In genomic region chr19:11614805-11615204, GRCm38 (mm10) we compare ENCODE assay signal across 25 mouse cellular contexts. TPM values are rescaled to one million over a fixed set of nuclear protein-coding genes. Genes with fewer than 3 reads are reported as not detected.
DNase-seq lines count a peak whose midpoint lies in the region; TF ChIP-seq lines count a peak whose summit lies in the region.
"Had no signal": no experiment of that assay in that cellular context is flagged by ENCODE, and none has a peak within 500 bp of the region (broad histone marks: within the 10 kb centered on the region; RNA-seq: fewer than 3 reads in every experiment).

No protein-coding gene starts in this region.

- peak overlapping the region in 1 of 2 experiments; percentile 45; a peak in 1 of 4 replicates for H3K4me3 ChIP-seq in MEL (ENCODE audit: control insufficient read depth in 1 of 2, insufficient read depth in 1 of 2, low read depth in 2 of 2, low read length in 2 of 2)
- no peak overlapping the region for H3K4me3 ChIP-seq in embryonic fibroblast, embryonic 13.5 days (ENCODE audit: insufficient read depth, low read length)

- H3K79me2 ChIP-seq in MEL (ENCODE audit: control insufficient read depth, insufficient read depth, low read length, poor library complexity) = no peaks in the 10 kb centered on the region

- no peaks in the 10 kb centered on the region for H3K27me3 ChIP-seq in MEL (ENCODE audit: control insufficient read depth in 1 of 2, insufficient read depth in 2 of 2, low read length in 2 of 2)
- H3K27me3 ChIP-seq: CH12.LX, Patski had no signal

- peak overlapping the region; percentile 98 for H3K27ac ChIP-seq in MEL (ENCODE audit: control insufficient read depth, low read depth, low read length)
- H3K27ac ChIP-seq in embryonic fibroblast, embryonic 13.5 days (ENCODE audit: insufficient read depth, low read length) = peak overlapping the region; percentile 68

- H3K9me3 ChIP-seq in MEL (replicated peaks; ENCODE audit: insufficient read depth, low read length) = no peaks in the 10 kb centered on the region
- H3K9me3 ChIP-seq: G1E had no signal

- DNase-seq in MEL (ENCODE audit: low read depth, low spot score) = peak; percentile 35
- no peak for DNase-seq in testis, postnatal 14 days (ENCODE audit: low spot score)
- DNase-seq in urinary bladder, adult 2 months (ENCODE audit: low spot score) = no peak
- DNase-seq: adrenal gland, adult 8-10 months; adrenal gland, postnatal 10 days; adrenal gland, postnatal 14 days; adrenal gland, postnatal 25 days; adrenal gland, postnatal 36 days; B cell, adult 2 months; cerebellum, adult 11 months; cerebellum, adult 11-12 months; cerebellum, adult 18-20 months; cerebellum, adult 2 months had no signal

- peak; percentile 7 to 65; a peak in 2 of 4 replicates for TF ChIP-seq EP300 in MEL (IDR thresholded peaks at IDR 0.05; ENCODE audit: low read depth in 1 of 2, low read length in 2 of 2)

- no peak for TF ChIP-seq RAD21 in MEL (IDR thresholded peaks at IDR 0.05; ENCODE audit: low read depth, low read length)

- TF ChIP-seq POLR2A in MEL (IDR thresholded peaks at IDR 0.05; ENCODE audit: control insufficient read depth in 1 of 2, insufficient read depth in 1 of 2, low read depth in 1 of 2, low read length in 2 of 2, poor library complexity in 1 of 2) = no peak
- no peak for TF ChIP-seq POLR2A in embryonic fibroblast, embryonic 13.5 days (IDR thresholded peaks at IDR 0.05; ENCODE audit: low read depth, low read length)

- no peak for TF ChIP-seq CTCF in MEL (IDR thresholded peaks at IDR 0.05 in 2 of 3, conservative IDR thresholded peaks at IDR 0.05 in 1 of 3; ENCODE audit: control insufficient read depth in 1 of 3, insufficient read depth in 1 of 3, low read depth in 2 of 3, low read length in 3 of 3, poor library complexity in 1 of 3, severe bottlenecking in 1 of 3)
- no peak for TF ChIP-seq CTCF in embryonic fibroblast, embryonic 13.5 days (IDR thresholded peaks at IDR 0.05; ENCODE audit: borderline replicate concordance, insufficient read depth, low read length)

- peaks cover 33 to 36% of the 10 kb centered on the region in 2 experiments for H3K4me1 ChIP-seq in MEL (ENCODE audit: control insufficient read depth in 1 of 2, insufficient read depth in 2 of 2, low read length in 2 of 2)
- peaks cover 12% of the 10 kb centered on the region for H3K4me1 ChIP-seq in embryonic fibroblast, embryonic 13.5 days (ENCODE audit: control insufficient read depth, insufficient read depth, low read length)

- H3K9ac ChIP-seq in MEL (ENCODE audit: control insufficient read depth, low read depth, low read length, poor library complexity, severe bottlenecking) = peak overlapping the region; percentile 10; the same call in 1 of the 2 replicates

- H3K36me3 ChIP-seq in MEL (ENCODE audit: control insufficient read depth in 1 of 2, insufficient read depth in 2 of 2, low read length in 2 of 2) = peaks cover 0 to 48% of the 10 kb centered on the region in 2 experiments; a peak in 2 of 4 replicates
- H3K36me3 ChIP-seq: G1E had no signal

TF ChIP-seq in MEL, 35 proteins besides CTCF, POLR2A, EP300 and RAD21:
- TF ChIP-seq TCF12 (IDR thresholded peaks at IDR 0.05; ENCODE audit: low read depth, low read length) (0 out of 2 replicates have a peak, but pooled peaks have one; percentile 16), ZNF384 (IDR thresholded peaks at IDR 0.05; ENCODE audit: low read depth, low read length) (peak; percentile 62), ETS1 (IDR thresholded peaks at IDR 0.05; ENCODE audit: low read depth, low read length) (0 out of 2 replicates have a peak, but pooled peaks have one; percentile 27), GATA1 (IDR thresholded peaks at IDR 0.05; ENCODE audit: low read depth, low read length) (no peak)

RNA-seq across cellular contexts. Expression of gene Ms4a2, which starts 8.7 kb away (rescaled TPM):
- 1.5 and 3.1 TPM in 2 replicates for total RNA-seq in MEL (2012; rRNA removed)
- under 1 TPM in 1 of 2 experiments, not detected in 1; 0.32 TPM for polyA plus RNA-seq in MEL (2012; ENCODE audit: insufficient read depth in 1 of 2, insufficient read length in 2 of 2, low read depth in 1 of 2, low replicate concordance in 2 of 2, missing spikeins in 1 of 2)
- polyA plus RNA-seq in embryonic fibroblast, embryonic 13.5 days (2011; ENCODE audit: insufficient read length, low read depth, missing spikeins) = not detected in 2 replicates
- 0.19 and 0.21 TPM in 2 replicates for polyA plus RNA-seq in urinary bladder, adult 2 months (2012; rRNA removed)
- total RNA-seq: adrenal gland, adult 18-20 months; adrenal gland, postnatal 14 days; adrenal gland, postnatal 25 days; adrenal gland, postnatal 36 days; ES-E14 had no signal
- polyA plus RNA-seq: activated CD4-positive, CD25-positive, alpha-beta regulatory T cell, adult 4 months; adrenal gland, adult 2 months; C2C12; CD4-positive, CD25-positive, alpha-beta regulatory T cell, adult 4 months; cerebellum, adult 2 months had no signal

RNA-seq across cellular contexts. Expression of gene Ms4a6d, which starts 10.2 kb away (rescaled TPM):
- not detected in 2 replicates for total RNA-seq in MEL (2012; rRNA removed)
- not detected for polyA plus RNA-seq in MEL (2012; ENCODE audit: insufficient read depth in 1 of 2, insufficient read length in 2 of 2, low read depth in 1 of 2, low replicate concordance in 2 of 2, missing spikeins in 1 of 2)
- polyA plus RNA-seq in embryonic fibroblast, embryonic 13.5 days (2011; ENCODE audit: insufficient read length, low read depth, missing spikeins) = 0.67 and 2.2 TPM in 2 replicates
- 5.2 and 6.5 TPM in 2 replicates for polyA plus RNA-seq in urinary bladder, adult 2 months (2012; rRNA removed)
- polyA plus RNA-seq: C2C12 had no signal

RNA-seq across cellular contexts. Expression of gene Ms4a3, which starts 25.8 kb away (rescaled TPM):
- total RNA-seq in MEL (2012; rRNA removed) = 0.88 and 1.0 TPM in 2 replicates
- 1 to 10 TPM in 1 of 2 experiments, not detected in 1; 1.0 TPM for polyA plus RNA-seq in MEL (2012; ENCODE audit: insufficient read depth in 1 of 2, insufficient read length in 2 of 2, low read depth in 1 of 2, low replicate concordance in 2 of 2, missing spikeins in 1 of 2)
- polyA plus RNA-seq in embryonic fibroblast, embryonic 13.5 days (2011; ENCODE audit: insufficient read length, low read depth, missing spikeins) = not detected in 2 replicates
- not detected in 2 replicates for polyA plus RNA-seq in urinary bladder, adult 2 months (2012; rRNA removed)
- total RNA-seq: adrenal gland, adult 18-20 months; adrenal gland, adult 2 months; adrenal gland, adult 8-10 months; adrenal gland, postnatal 14 days; adrenal gland, postnatal 25 days; adrenal gland, postnatal 36 days; ES-E14; G1E had no signal
- polyA plus RNA-seq: activated CD4-positive, CD25-positive, alpha-beta regulatory T cell, adult 4 months; adrenal gland, adult 2 months; brain, embryonic 14.5 days; C2C12; CD4-positive, CD25-positive, alpha-beta regulatory T cell, adult 4 months; cerebellum, adult 2 months; G1E had no signal

RNA-seq across cellular contexts. Expression of gene Oosp2, which starts 45.6 kb away (rescaled TPM):
- total RNA-seq in MEL (2012; rRNA removed) = not detected in 2 replicates
- polyA plus RNA-seq in MEL (2012; ENCODE audit: insufficient read depth in 1 of 2, insufficient read length in 2 of 2, low read depth in 1 of 2, low replicate concordance in 2 of 2, missing spikeins in 1 of 2) = not detected
- not detected in 2 replicates for polyA plus RNA-seq in embryonic fibroblast, embryonic 13.5 days (2011; ENCODE audit: insufficient read length, low read depth, missing spikeins)
- not detected in 2 replicates for polyA plus RNA-seq in urinary bladder, adult 2 months (2012; rRNA removed)
- total RNA-seq: adrenal gland, postnatal 10 days; adrenal gland, postnatal 14 days; adrenal gland, postnatal 4 days; ES-E14; G1E had no signal
- polyA plus RNA-seq: activated CD4-positive, CD25-positive, alpha-beta regulatory T cell, adult 4 months; adrenal gland, adult 2 months; brain, embryonic 14.5 days; C2C12; CD4-positive, CD25-positive, alpha-beta regulatory T cell, adult 4 months; cerebellum, adult 2 months; G1E; Patski had no signal
